In genomic region chr2:164134563-164134962, GRCm38 (mm10) we compare ENCODE assay signal across 8 mouse cellular contexts. TPM values are rescaled to one million over a fixed set of nuclear protein-coding genes. Genes with fewer than 3 reads are reported as not detected.
A peak's percentile ranks its signal among the peaks of the same experiment; 100 is the strongest.
DNase-seq lines count a peak whose midpoint lies in the region; ATAC-seq and TF ChIP-seq lines count a peak whose summit lies in the region.

No protein-coding gene starts in this region.

- ATAC-seq in stomach, postnatal 0 days (ENCODE audit: low FRiP score, low TSS enrichment): no peak

- H3K4me2 ChIP-seq in stomach, postnatal 0 days (replicated peaks; ENCODE audit: low read depth): no peak overlapping the region

- no peak for DNase-seq in heart, adult 2 months
- DNase-seq in heart, postnatal 25 days (ENCODE audit: low spot score): no peak
- DNase-seq in testis, postnatal 10 days (ENCODE audit: low spot score): no peak
- no peak for DNase-seq in lung, adult 2 months
- peak; percentile 30 for DNase-seq in stomach, postnatal 0 days (ENCODE audit: low spot score)
- DNase-seq in gastrocnemius, adult 8-10 months (ENCODE audit: low spot score in 2 of 2): no peak
- no peak for DNase-seq in thymus, postnatal 25 days

- 0 out of 2 replicates have a peak, but pooled peaks have one; percentile 23 for TF ChIP-seq EP300 in heart, adult 2 months (IDR thresholded peaks at IDR 0.05; ENCODE audit: insufficient read depth, low read depth, low read length)
- no peak for TF ChIP-seq EP300 in stomach, postnatal 0 days (optimal IDR thresholded peaks at IDR 0.05)

- intact Hi-C loops in heart, adult 2 months (cut with DNase I): loop anchor here (10.0 kb wide), 2 partner anchors 210 to 270 kb away; partner anchors contain the start of genes Matn4 and Rbpjl
- intact Hi-C loops in heart, postnatal 25 days (cut with DNase I): loop anchor here (2.0 kb wide), 1 partner anchor 46 kb away; no protein-coding TSS in a partner anchor

- H3K27ac ChIP-seq in heart, adult 2 months: no peak overlapping the region
- no peak overlapping the region for H3K27ac ChIP-seq in testis, adult 2 months (ENCODE audit: control insufficient read depth, insufficient read depth, low read depth, low read length)
- H3K27ac ChIP-seq in stomach, postnatal 0 days (replicated peaks): no peak overlapping the region

- H3K4me1 ChIP-seq in heart, adult 2 months (ENCODE audit: control insufficient read depth, insufficient read depth, low read length): peaks cover 2% of the 10 kb centered on the region
- H3K4me1 ChIP-seq in testis, adult 2 months (ENCODE audit: control insufficient read depth, insufficient read depth, low read length): no peaks in the 10 kb centered on the region
- peaks cover 3% of the 10 kb centered on the region; the same call in 1 of the 2 replicates for H3K4me1 ChIP-seq in lung, adult 2 months (ENCODE audit: control insufficient read depth, insufficient read depth, low read length)
- H3K4me1 ChIP-seq in stomach, postnatal 0 days (replicated peaks; ENCODE audit: control insufficient read depth, insufficient read depth): no peaks in the 10 kb centered on the region

- no peak overlapping the region for H3K9ac ChIP-seq in heart, adult 2 months (ENCODE audit: low read depth, low read length)
- H3K9ac ChIP-seq in stomach, postnatal 0 days (ENCODE audit: low read length): no peak overlapping the region

- peak; percentile 67 for TF ChIP-seq CTCF in heart, adult 2 months (IDR thresholded peaks at IDR 0.05)
- TF ChIP-seq CTCF in testis, adult 2 months (IDR thresholded peaks at IDR 0.05; ENCODE audit: control insufficient read depth, insufficient read depth, insufficient replicate concordance, low read depth, low read length): peak; percentile 42; the same call in 1 of the 2 replicates
- peak; percentile 51 for TF ChIP-seq CTCF in lung, adult 2 months (IDR thresholded peaks at IDR 0.05; ENCODE audit: insufficient read depth, low read length)
- TF ChIP-seq CTCF in stomach, postnatal 0 days (IDR thresholded peaks at IDR 0.05; ENCODE audit: low read depth): peak; percentile 82

- H3K9me3 ChIP-seq in stomach, postnatal 0 days (ENCODE audit: control insufficient read depth, low read length): no peaks in the 10 kb centered on the region

- no peaks in the 10 kb centered on the region for H3K36me3 ChIP-seq in heart, adult 2 months (ENCODE audit: control insufficient read depth, insufficient read depth, low read length)
- H3K36me3 ChIP-seq in testis, adult 2 months (ENCODE audit: control insufficient read depth, insufficient read depth, low read length): peaks cover 1% of the 10 kb centered on the region
- no peaks in the 10 kb centered on the region for H3K36me3 ChIP-seq in stomach, postnatal 0 days (ENCODE audit: control insufficient read depth, insufficient read depth, low read length)

- H3K27me3 ChIP-seq in heart, adult 2 months (ENCODE audit: control insufficient read depth, insufficient read depth, low read length): no peaks in the 10 kb centered on the region
- H3K27me3 ChIP-seq in testis, adult 2 months (ENCODE audit: control insufficient read depth, insufficient read depth, low read length): no peaks in the 10 kb centered on the region
- H3K27me3 ChIP-seq in stomach, postnatal 0 days (ENCODE audit: control insufficient read depth, insufficient read depth, low read length): no peaks in the 10 kb centered on the region

- H3K4me3 ChIP-seq in heart, adult 2 months: no peak overlapping the region
- peak overlapping the region; percentile 76 for H3K4me3 ChIP-seq in testis, adult 2 months (ENCODE audit: control insufficient read depth, low read depth, low read length)
- no peak overlapping the region for H3K4me3 ChIP-seq in lung, adult 2 months (replicated peaks; ENCODE audit: extremely low read depth, low read depth, low read length)
- H3K4me3 ChIP-seq in stomach, postnatal 0 days (ENCODE audit: low read depth, low read length): no peak overlapping the region

- no peaks in the 10 kb centered on the region for H3K79me2 ChIP-seq in heart, adult 2 months (replicated peaks; ENCODE audit: control insufficient read depth, insufficient read depth, low read length)

- TF ChIP-seq POLR2A in heart, adult 2 months (IDR thresholded peaks at IDR 0.05; ENCODE audit: insufficient read depth, low read depth, low read length): no peak
- no peak for TF ChIP-seq POLR2A in testis, adult 2 months (IDR thresholded peaks at IDR 0.05; ENCODE audit: control insufficient read depth, low read depth, low read length)
- no peak for TF ChIP-seq POLR2A in lung, adult 2 months (IDR thresholded peaks at IDR 0.05; ENCODE audit: borderline replicate concordance, extremely low read depth, low read depth, low read length)

- WGBS in heart, adult 2 months: 46% methylated on average over 6 of the region's 6 CpGs
- 49% methylated on average over 6 of the region's 6 CpGs for whole genome bisulfite sequencing in lung, adult 2 months
- 53% methylated on average over 6 of the region's 6 CpGs for WGBS in stomach, postnatal 0 days

RNA-seq across cellular contexts. Expression of gene Kcns1, which starts 36.4 kb away (rescaled TPM):
- not detected for total RNA-seq in heart, adult 2 months (2021)
- polyA plus RNA-seq in heart, adult 2 months (2012; rRNA removed): 0.12 and 0.18 TPM in 2 replicates
- not detected for total RNA-seq in heart, postnatal 25 days (2021)
- polyA plus RNA-seq in testis, adult 2 months (2012; rRNA removed): 0.67 and 1.1 TPM in 2 replicates
- polyA plus RNA-seq in lung, adult 2 months (2012; rRNA removed): 0.07 and 0.21 TPM in 2 replicates
- polyA plus RNA-seq in stomach, postnatal 0 days (2015; fragmentation: Nextera tagmentation; extraction: Ambion mirVana): 0.19 and 0.23 TPM in 2 replicates
- 1 to 10 TPM in 3 of 4 experiments, under 1 TPM in 1; 0.54 to 1.8 (median 1.4) TPM for total RNA-seq in gastrocnemius, adult 8-10 months (2022)

RNA-seq across cellular contexts. Expression of gene Wfdc5, which starts 48.0 kb away (rescaled TPM):
- not detected for total RNA-seq in heart, adult 2 months (2021)
- not detected in 2 replicates for polyA plus RNA-seq in heart, adult 2 months (2012; rRNA removed)
- total RNA-seq in heart, postnatal 25 days (2021): not detected
- polyA plus RNA-seq in testis, adult 2 months (2012; rRNA removed): not detected in 2 replicates
- 0.27 and 16.2 TPM in 2 replicates for polyA plus RNA-seq in lung, adult 2 months (2012; rRNA removed)
- polyA plus RNA-seq in stomach, postnatal 0 days (2015; fragmentation: Nextera tagmentation; extraction: Ambion mirVana): 63.2 and 68.6 TPM in 2 replicates
- under 1 TPM in 1 of 4 experiments, not detected in 3; 0.19 TPM for total RNA-seq in gastrocnemius, adult 8-10 months (2022)

RNA-seq across cellular contexts. Expression of gene Wfdc12, which starts 55.8 kb away (rescaled TPM):
- total RNA-seq in heart, adult 2 months (2021): not detected
- not detected in 2 replicates for polyA plus RNA-seq in heart, adult 2 months (2012; rRNA removed)
- total RNA-seq in heart, postnatal 25 days (2021): not detected
- 0.15 TPM in 1 of 2 replicates, not detected in the other for polyA plus RNA-seq in testis, adult 2 months (2012; rRNA removed)
- 0.43 and 4.4 TPM in 2 replicates for polyA plus RNA-seq in lung, adult 2 months (2012; rRNA removed)
- polyA plus RNA-seq in stomach, postnatal 0 days (2015; fragmentation: Nextera tagmentation; extraction: Ambion mirVana): 2.4 and 2.5 TPM in 2 replicates
- not detected for total RNA-seq in gastrocnemius, adult 8-10 months (2022)
